Mouse (Mus musculus) telencephalon, adult 2 months (tissue): Measurements from ENCODE around the gene Gm21992.

ENCODE experiments used
- DNase-seq: peaks from one replicate; pipeline ENCODE4 v3.0.0-alpha.2; 2011; ENCODE audit warnings: low read depth, low spot score

Gene Gm21992

DNA sequence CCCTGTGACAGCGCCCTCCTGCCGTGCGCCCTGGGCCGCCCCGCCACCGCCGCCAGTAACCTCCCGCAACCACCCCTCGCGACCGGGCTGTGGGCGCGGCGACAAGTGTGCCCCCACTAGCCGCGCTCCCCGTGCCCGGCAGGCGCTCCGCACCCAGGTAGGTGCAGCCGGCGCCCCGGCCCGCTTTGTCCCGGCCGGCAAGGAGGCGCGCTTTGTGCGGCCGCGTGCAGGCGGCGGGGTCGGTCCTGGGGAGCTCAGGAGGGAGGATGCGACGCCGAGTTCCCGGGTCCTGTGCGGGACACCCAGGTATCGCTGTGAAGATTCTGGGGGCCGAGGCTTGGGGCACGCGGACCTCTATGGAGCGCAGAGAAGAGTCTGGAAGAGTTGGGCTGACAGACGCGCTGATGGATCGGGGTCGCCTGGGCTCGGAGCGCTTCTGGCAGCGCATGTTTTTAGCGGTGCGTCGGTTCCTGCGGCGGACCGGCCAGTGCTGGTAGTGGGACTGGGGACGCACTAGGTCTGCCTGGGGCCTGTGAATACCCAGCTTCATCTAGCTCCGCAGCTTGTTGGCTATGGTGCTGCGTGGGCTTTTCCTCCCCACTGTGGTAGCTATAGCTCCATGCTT, 99.1 kb downstream of the Gm21992 start:
- no peak for DNase-seq

DNA sequence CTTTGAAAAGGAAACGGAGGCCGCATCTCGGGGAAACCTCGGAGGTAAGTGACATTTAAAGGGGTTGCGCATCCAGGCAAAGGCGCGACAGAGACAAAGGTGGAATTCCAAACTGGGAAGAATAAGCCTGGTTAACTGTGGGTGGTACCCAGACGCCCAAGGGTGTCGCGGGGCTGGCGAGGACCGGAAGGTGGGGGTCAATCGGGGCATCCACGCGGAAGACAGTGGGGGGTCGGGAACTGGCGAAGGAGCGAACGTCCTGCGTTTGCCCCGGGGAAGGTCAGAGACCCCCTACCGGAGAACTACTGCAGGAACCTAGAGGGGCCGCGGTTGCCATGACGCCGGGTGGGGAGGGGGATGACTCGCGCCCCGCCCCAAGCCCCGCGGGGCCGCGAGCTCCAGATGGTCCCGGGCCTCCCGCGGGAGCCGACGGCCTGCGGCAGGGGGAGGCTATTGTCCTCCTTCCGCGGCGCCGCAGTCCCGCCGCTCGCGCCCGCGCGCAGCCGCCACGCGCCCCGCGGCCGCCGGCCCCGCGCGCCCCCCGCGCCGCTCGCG, 99.7 kb downstream of the Gm21992 start:
- DNase-seq: no peak

DNA sequence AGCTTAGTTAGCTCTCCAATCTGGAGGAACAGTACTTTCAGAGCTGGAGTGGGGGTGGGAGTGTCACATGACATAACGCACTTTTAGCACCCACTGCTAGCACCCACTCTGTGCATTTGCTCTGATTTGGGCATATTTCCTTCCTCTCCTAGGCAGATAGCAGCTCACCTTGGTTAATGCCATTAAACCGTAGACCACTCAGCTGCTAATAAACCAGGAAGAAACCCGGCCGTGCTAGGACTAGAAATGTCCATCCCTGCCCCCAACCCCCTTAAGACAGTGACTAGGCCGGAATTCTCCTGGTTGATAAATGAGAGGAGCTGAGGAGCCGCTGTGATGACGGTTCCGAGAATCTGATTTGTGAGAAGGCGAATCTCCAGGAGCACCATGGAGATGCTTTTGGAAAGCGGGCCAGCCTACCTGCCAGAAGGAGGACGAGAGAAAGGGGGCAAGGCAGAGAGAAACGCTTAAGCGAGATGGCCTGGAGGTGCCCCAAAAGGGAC, 100.3 kb downstream of the Gm21992 start, which contains the start of gene Sptbn2:
TSS of gene Sptbn2 (plus strand) at position 70 of the 503 bp plus-strand sequence.
- peak; percentile 95 for DNase-seq

DNA sequence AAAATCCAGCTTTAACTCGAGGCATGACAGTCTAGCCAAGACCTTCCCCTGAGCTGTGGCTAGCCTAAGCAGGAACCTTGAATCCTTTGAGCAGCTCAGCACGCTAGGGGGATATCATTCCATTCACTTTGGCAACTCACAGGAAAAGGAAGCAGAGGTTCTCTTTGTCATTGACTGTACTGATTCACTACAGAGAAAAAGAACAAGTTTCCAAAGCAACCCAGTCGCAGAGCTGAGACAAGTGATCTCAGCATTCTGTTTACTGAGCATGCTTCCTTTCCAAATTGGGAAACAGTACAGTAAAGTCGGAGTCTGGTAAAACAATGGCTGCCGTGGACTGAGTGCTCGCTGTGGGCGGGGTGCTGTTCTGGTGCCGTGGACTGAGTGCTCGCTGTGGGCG, 102.6 kb downstream of the Gm21992 start:
- DNase-seq: no peak

DNA sequence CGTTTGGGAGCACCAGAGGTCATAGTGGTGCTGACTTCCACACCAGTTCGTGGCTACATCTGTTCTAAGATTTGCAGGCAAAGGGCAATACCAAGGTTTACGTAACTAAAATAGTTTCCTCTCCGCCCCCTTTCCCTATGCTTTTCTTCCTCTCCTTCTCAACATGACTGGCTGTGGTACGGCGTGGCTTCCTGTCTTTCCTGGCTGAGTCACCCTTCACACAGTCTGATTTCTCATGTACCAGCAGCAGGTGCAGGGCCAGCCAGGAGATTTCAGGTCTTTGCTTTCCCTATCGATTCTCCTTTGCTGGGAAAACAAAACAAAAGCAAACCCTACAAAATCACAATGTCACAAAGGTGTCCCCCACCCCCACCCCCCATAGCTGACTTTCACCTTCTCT, 110.2 kb downstream of the Gm21992 start:
- no peak for DNase-seq

DNA sequence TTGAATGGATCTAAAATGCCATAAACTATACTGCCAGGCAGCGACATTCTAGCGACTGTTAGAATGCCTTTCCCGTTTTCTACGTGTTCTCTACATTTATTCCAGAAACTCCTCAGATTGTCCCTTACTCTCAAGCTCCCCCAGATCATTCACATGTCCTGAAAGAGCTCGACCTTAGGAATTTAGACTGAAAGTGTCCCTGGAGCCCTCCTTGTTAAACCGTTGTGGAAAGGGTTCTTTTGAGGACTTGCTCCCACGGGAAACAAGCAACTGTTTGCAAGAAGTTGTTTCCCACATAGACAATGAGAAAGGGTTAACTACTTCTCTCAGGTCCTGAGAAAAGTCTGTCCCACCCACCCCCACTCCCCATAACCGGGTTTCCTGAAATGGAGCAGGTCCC, 110.8 kb downstream of the Gm21992 start:
- DNase-seq: no peak

DNA sequence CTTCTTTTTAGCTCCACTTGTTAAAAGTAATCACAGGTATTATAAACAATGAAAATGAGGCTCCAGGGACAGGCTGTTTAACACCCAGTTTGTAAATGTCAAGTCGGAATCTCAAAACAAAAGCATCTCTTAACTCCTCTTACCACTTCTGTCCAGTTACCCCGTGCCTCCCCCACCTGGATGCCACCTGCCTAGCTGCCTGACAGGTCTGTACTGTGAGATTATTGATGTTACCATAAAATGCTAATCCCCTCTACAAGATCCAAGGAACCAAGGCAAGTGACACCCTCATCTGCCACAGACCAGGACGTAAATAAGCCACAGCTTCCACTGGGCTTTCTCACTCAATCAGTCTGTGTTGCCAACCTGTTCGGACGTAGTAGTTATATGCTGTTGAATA, 111.6 kb downstream of the Gm21992 start:
- no peak for DNase-seq

DNA sequence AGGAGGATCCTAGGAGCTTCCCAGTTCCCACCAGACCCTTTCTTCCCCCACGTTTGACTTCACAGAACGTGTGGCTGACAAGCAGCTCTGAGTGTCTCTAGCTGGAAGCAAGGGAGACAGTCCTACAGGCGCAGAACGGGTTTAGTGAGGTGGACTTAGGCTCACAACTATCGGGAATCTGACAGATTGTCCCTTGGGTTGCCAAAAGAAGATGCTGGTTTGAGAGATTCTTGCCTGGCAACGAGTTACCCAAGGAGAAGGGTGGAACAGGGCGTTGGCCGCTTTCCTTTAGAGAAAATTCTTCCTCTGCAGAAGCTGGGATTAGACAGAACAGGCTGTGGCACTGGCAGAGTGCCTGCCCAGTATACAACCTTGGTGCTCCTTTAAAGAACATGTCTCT, 112.6 kb downstream of the Gm21992 start:
- DNase-seq: no peak

DNA sequence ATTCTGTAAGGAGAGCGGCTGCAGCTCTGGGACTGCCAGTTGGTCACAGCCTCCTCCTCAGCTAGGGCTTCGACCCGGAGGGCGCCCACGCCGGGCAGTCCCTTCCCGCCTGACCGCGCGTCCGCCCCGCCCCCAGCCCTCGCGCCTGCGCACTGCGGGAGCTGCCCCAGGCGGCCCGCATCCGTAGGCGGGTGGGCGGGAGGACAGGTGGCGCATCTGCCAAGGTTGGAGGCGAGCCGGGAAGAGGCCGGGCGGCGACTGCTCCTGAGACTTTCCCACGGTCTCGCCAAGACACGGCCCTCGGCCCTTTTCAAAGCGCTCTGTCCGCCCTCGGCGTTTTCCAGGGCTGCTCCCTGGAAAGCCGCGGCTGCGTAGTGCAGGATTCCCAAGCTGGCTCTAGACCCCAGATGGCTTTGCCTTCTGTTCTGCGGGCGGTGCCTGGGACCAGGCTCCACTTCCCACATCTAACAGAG, 113.2 kb downstream of the Gm21992 start, which contains the start of gene Gm960:
TSS of gene Gm960 (minus strand) at position 464 of the 473 bp plus-strand sequence.
- no peak for DNase-seq

DNA sequence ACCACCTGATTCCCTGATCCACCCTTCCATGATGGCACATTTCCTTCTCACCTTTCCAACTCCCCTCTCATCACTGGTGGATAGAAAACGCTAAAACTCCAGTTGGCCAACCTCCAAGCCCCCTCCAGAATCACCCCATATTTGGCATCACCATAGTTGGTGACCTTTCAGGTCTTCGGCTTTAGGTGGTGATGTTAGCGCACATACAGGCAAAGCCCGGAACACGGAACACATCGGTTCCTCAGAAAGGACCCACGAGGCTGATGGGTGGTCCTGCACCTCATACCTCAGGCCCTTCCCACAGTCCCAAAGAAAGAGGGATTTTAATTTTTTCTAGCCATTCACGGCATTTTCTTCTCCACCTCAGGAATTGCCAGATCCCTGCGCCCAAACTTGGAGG, 113.7 kb downstream of the Gm21992 start:
- DNase-seq: no peak

DNA sequence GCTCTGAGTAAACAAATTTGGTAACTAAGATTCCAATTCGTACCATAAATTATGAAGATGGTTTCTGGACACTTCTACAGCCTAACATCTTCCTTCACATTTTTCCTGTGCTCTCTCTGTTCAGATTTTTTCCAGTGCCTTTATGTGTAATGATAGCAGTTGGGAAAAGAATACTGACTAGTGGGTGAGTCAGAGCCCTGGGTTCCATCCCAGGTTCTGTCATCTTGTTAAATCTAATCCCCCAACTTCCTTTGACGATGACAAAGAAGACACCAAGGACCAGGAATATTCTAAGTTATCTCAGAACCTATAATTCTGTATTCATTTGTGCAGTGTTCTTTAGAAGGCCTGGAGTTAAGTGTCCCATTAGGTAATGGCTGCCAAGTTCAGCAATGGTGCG, 114.3 kb downstream of the Gm21992 start:
- DNase-seq: no peak

DNA sequence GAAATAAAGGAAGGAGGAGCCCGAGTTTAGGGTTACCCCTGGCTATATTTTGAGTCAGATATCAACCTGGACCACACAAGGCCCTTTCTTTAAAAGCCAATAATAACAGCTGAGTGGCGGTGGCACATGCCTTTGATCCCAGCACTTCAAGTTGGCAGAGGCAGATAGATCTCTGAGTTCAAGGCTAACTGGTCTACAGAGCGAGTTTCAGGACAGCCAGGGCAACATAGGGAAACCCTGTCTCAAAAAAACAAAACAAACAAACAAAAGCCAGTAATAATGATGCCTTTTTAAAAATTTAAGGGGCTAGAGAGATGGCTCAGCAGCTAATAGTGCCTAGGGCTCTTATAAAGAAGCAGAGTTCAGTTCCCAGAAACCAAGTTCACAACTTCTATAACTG, 117.1 kb downstream of the Gm21992 start:
- no peak for DNase-seq
